Mouse (Mus musculus): ENCODE measurements around the gene Slc15a3. TPM values are rescaled to one million over a fixed set of nuclear protein-coding genes. Genes with fewer than 3 reads are reported as not detected.

The Slc15a3 gene
- polyA plus RNA-seq, 1 experiment from 2014 or later = 1.2 TPM

DNA sequence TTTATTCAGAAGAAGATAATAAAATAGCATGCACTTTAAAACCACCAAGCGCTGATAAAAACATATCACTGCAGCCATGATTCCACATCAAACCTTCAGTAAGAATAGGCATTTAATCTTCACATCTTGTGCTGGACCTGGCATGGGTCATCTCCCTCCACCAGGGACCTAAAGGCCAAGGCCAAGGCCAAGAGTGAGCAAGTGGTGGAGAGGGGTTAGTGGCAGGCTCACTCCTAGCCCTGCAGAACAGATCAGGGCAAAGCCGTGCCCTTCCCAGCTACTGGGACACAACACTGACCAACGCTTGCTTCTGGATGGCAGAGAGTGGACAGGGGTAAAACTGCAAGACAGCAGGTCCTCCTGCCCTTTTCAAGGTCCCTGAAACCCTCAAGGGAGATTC lies 31.1 kb downstream of the Slc15a3 start:
- H3K36me3 ChIP-seq (replicated peaks) = peaks cover 12% of the 10 kb centered on the region
- H3K27me3 ChIP-seq = peaks cover 35% of the 10 kb centered on the region
- WGBS (ENCODE audit: insufficient replicate concordance) = 83% methylated on average over 3 of the region's 3 CpGs
- no peak overlapping the region for H3K27ac ChIP-seq (replicated peaks)
- no peak overlapping the region for H3K9ac ChIP-seq
- no peak overlapping the region for H3K4me3 ChIP-seq (replicated peaks)
- no peaks in the 10 kb centered on the region for H3K9me3 ChIP-seq (replicated peaks)
- no peaks in the 10 kb centered on the region; the same call in none of the 2 replicates for H3K4me1 ChIP-seq (replicated peaks)
- no peak overlapping the region for H3K4me2 ChIP-seq
- no peak for ATAC-seq (ENCODE audit: insufficient read depth)

GRCm38 (mm10) chr19:10871328-10871961 lies 31.9 kb downstream of the Slc15a3 start:
- 64% methylated on average over 14 of the region's 14 CpGs for WGBS (ENCODE audit: insufficient replicate concordance)
- H3K4me2 ChIP-seq = no peak overlapping the region
- no peak overlapping the region for H3K4me3 ChIP-seq (replicated peaks)
- H3K4me1 ChIP-seq (replicated peaks) = no peaks in the 10 kb centered on the region; the same call in none of the 2 replicates
- H3K36me3 ChIP-seq (replicated peaks) = peaks cover 12% of the 10 kb centered on the region
- H3K27ac ChIP-seq (replicated peaks) = no peak overlapping the region
- no peak overlapping the region for H3K9ac ChIP-seq
- H3K9me3 ChIP-seq (replicated peaks) = no peaks in the 10 kb centered on the region
- peaks cover 35% of the 10 kb centered on the region for H3K27me3 ChIP-seq
- ATAC-seq (ENCODE audit: insufficient read depth) = no peak

GRCm38 (mm10) chr19:10878201-10878837 lies 38.8 kb downstream of the Slc15a3 start:
- Histone ChIP-seq H3K4me2 (no peak overlapping the region), H3K9ac (no peak overlapping the region), H3K9me3 (replicated peaks) (no peaks in the 10 kb centered on the region), H3K27me3 (no peaks in the 10 kb centered on the region), H3K4me1 (replicated peaks) (peaks cover 31% of the 10 kb centered on the region), H3K36me3 (replicated peaks) (peaks cover 7% of the 10 kb centered on the region), H3K4me3 (replicated peaks) (no peak overlapping the region), H3K27ac (replicated peaks) (no peak overlapping the region)
- no peak for ATAC-seq (ENCODE audit: insufficient read depth)
- 75% methylated on average over 7 of the region's 7 CpGs for WGBS (ENCODE audit: insufficient replicate concordance)

- Histone ChIP-seq H3K4me2 (peak overlapping the region; percentile 94), H3K4me3 (replicated peaks) (peak overlapping the region; percentile 60), H3K4me1 (replicated peaks) (peaks cover 31% of the 10 kb centered on the region), H3K27ac (replicated peaks) (no peak overlapping the region), H3K9me3 (replicated peaks) (no peaks in the 10 kb centered on the region), H3K27me3 (no peaks in the 10 kb centered on the region), H3K36me3 (replicated peaks) (no peaks in the 10 kb centered on the region), H3K9ac (no peak overlapping the region)
- peak; percentile 18; the same call in 1 of the 2 replicates for ATAC-seq (ENCODE audit: insufficient read depth)
- 31% methylated on average over 7 of the region's 7 CpGs for WGBS (ENCODE audit: insufficient replicate concordance)
Observed at GRCm38 (mm10) chr19:10880085-10880974, 40.8 kb downstream of the Slc15a3 start.

- H3K4me3 ChIP-seq (replicated peaks) = peak overlapping the region; percentile 60
- no peak overlapping the region for H3K27ac ChIP-seq (replicated peaks)
- H3K4me2 ChIP-seq = peak overlapping the region; percentile 94
- no peaks in the 10 kb centered on the region for H3K36me3 ChIP-seq (replicated peaks)
- 5% methylated on average over 14 of the region's 14 CpGs for WGBS (ENCODE audit: insufficient replicate concordance)
- H3K9ac ChIP-seq = peak overlapping the region; percentile 56
- H3K27me3 ChIP-seq = no peaks in the 10 kb centered on the region
- peak; percentile 20 for ATAC-seq (ENCODE audit: insufficient read depth)
- peaks cover 31% of the 10 kb centered on the region for H3K4me1 ChIP-seq (replicated peaks)
- H3K9me3 ChIP-seq (replicated peaks) = no peaks in the 10 kb centered on the region
Observed at GRCm38 (mm10) chr19:10880975-10881425, 41.5 kb downstream of the Slc15a3 start.

DNA sequence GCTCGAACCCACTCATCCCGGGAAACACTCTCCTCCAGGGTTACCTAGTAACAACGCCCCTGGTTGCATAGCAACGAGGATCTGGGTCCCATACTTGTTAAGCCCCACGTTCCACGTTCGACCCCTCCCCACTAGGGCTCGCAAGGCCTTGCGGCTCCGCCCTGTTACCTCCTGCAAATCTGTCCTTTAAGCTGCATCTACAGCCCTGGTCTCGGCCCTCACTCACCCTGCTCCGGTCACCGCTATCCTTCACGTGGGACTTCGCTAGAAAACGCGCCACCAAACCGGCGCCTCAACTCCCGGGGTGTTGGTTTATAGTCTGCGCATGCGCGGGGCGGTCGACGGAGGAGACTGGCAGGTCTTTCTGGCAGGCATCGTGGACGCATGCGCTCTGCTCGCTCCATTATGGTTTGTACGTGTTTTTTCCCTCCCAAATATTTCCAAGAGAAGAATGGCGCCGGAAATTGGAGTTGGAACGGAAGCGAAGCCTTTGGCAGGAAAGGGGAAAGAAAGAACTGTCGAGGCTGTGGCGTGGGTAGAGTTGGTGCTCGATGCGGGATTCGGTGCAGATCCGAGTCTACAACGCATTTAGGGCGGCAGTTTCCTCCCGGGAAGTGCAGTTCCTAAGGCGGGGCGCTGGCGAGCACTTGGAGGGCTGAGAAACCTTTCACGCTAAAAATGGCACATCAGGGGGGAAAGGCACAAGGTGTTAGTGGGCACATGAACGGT lies 42.1 kb downstream of the Slc15a3 start, which contains the start of gene Tmem109:
Gene Tmem109, minus strand, starts transcription at position 576 of the 729 bp plus-strand sequence.
- no peaks in the 10 kb centered on the region for H3K9me3 ChIP-seq (replicated peaks)
- H3K9ac ChIP-seq = peak within 1 kb of the TSS; percentile 56
- H3K4me2 ChIP-seq = peak within 1 kb of the TSS; percentile 94
- H3K36me3 ChIP-seq (replicated peaks) = no peaks in the 10 kb centered on the region
- peak; percentile 84 for ATAC-seq (ENCODE audit: insufficient read depth)
- peak within 1 kb of the TSS; percentile 55 for H3K27ac ChIP-seq (replicated peaks)
- peak within 1 kb of the TSS; percentile 60 for H3K4me3 ChIP-seq (replicated peaks)
- no peaks in the 10 kb centered on the region for H3K27me3 ChIP-seq
- WGBS (ENCODE audit: insufficient replicate concordance) = under 1% methylated on average over 49 of the region's 49 CpGs
- H3K4me1 ChIP-seq (replicated peaks) = peaks cover 31% of the 10 kb centered on the region

DNA sequence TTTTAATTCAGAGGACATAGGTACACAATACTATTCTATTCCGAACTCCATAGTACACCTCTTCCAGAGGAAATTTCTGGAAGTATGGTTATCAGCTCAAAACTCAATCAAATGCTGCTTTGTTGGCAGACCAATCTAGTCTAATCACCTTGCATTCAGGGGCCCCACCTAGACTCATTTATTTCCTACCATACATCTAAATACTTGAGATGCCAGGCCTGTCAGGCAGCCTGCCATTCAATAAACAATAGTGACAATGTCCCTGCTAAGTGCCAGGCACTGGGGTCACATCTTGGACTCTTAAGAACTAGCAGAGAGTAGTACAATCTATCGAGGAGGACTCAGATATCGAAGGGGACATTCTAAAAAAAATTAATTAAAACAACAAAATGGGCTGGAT lies 52.7 kb downstream of the Slc15a3 start:
- Histone ChIP-seq H3K4me2 (no peak overlapping the region), H3K4me1 (replicated peaks) (peaks cover 27% of the 10 kb centered on the region), H3K27me3 (no peaks in the 10 kb centered on the region), H3K4me3 (replicated peaks) (no peak overlapping the region), H3K27ac (replicated peaks) (no peak overlapping the region), H3K9me3 (replicated peaks) (no peaks in the 10 kb centered on the region), H3K36me3 (replicated peaks) (no peaks in the 10 kb centered on the region), H3K9ac (no peak overlapping the region)
- WGBS (ENCODE audit: insufficient replicate concordance) = 60% methylated on average over 3 of the region's 3 CpGs
- ATAC-seq (ENCODE audit: insufficient read depth) = no peak

DNA sequence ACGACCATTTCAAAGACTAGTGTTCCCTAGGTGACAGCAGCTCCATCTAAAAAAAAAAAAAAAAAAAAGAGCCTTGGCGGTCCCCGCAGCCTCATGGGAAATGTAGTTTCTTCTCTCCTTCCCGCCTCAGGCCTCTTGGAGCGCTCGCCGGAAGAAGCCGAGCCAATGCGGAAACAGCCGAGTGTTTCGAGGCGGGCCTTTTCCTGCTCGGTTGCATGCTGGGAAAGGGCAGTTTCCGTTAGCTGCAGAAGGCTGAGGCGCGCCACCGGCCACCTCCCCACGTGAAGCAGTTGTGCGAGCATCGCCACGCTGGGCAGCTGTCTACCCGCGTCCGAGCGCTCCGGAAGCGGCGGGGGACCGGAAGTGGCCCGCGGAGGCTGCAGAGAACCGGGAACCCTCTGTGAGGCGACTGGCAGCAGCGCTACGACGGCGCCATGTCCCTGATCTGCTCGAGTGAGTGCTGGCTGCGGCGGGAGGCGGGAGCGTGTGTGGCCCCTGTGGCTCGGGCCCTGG lies 55.5 kb downstream of the Slc15a3 start, which contains the start of gene Prpf19:
Gene Prpf19, plus strand, starts transcription at position 216 of the 513 bp plus-strand sequence.
- whole genome bisulfite sequencing (ENCODE audit: insufficient replicate concordance) = 0% methylated on average over 43 of the region's 43 CpGs
- H3K27me3 ChIP-seq = no peaks in the 10 kb centered on the region

GRCm38 (mm10) chr19:10895708-10896107 lies 56.2 kb downstream of the Slc15a3 start:
- peaks cover 30% of the 10 kb centered on the region for H3K4me1 ChIP-seq (replicated peaks)
- peak overlapping the region; percentile 76 for H3K4me3 ChIP-seq (replicated peaks)
- H3K36me3 ChIP-seq (replicated peaks) = peaks cover 33% of the 10 kb centered on the region
- H3K27me3 ChIP-seq = no peaks in the 10 kb centered on the region
- WGBS (ENCODE audit: insufficient replicate concordance) = under 1% methylated on average over 16 of the region's 16 CpGs
- no peak for ATAC-seq (ENCODE audit: insufficient read depth)
- peak overlapping the region; percentile 73 for H3K9ac ChIP-seq
- H3K4me2 ChIP-seq = peak overlapping the region; percentile 92
- peak overlapping the region; percentile 80 for H3K27ac ChIP-seq (replicated peaks)
- H3K9me3 ChIP-seq (replicated peaks) = no peaks in the 10 kb centered on the region

More for the DNA sequence above, 55.5 kb downstream of the Slc15a3 start, which contains the start of gene Prpf19:
- peak within 1 kb of the TSS; percentile 73 for H3K9ac ChIP-seq
- peak within 1 kb of the TSS; percentile 76 for H3K4me3 ChIP-seq (replicated peaks)
- H3K4me2 ChIP-seq = peak within 1 kb of the TSS; percentile 92
- H3K9me3 ChIP-seq (replicated peaks) = no peaks in the 10 kb centered on the region
- peak within 1 kb of the TSS; percentile 80 for H3K27ac ChIP-seq (replicated peaks)
- peaks cover 30% of the 10 kb centered on the region for H3K4me1 ChIP-seq (replicated peaks)
- peaks cover 26% of the 10 kb centered on the region for H3K36me3 ChIP-seq (replicated peaks)
- peak; percentile 94 for ATAC-seq (ENCODE audit: insufficient read depth)

DNA sequence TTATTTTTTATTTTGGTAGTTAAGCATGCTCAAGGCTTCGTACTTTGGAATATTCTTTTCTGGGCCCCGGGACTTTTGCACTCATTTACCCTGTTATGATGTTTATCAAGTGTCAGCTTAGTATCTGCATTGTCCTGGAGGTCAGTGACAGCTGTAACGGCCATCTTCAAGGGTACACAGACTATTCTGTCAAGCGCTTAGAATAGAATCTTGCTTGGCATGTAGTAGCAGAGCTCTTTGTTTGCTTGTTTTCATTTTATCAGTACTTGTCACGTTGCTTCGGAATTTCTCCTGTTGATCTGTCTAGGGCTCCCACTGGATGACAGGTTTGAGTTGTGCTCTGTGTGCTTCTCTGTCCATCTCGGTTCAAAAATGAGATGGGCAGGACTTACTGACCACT lies 57.3 kb downstream of the Slc15a3 start:
- Histone ChIP-seq H3K9me3 (replicated peaks) (no peaks in the 10 kb centered on the region), H3K27ac (replicated peaks) (no peak overlapping the region; the same call in 1 of the 2 replicates), H3K4me3 (replicated peaks) (peak overlapping the region; percentile 76), H3K9ac (peak overlapping the region; percentile 73), H3K27me3 (no peaks in the 10 kb centered on the region), H3K4me1 (replicated peaks) (peaks cover 30% of the 10 kb centered on the region), H3K4me2 (peak overlapping the region; percentile 92), H3K36me3 (replicated peaks) (peaks cover 44% of the 10 kb centered on the region)
- 57% methylated on average over 7 of the region's 7 CpGs for WGBS (ENCODE audit: insufficient replicate concordance)
- ATAC-seq (ENCODE audit: insufficient read depth) = no peak

Measured in liver, embryonic 15.5 days (tissue).